Mouse (Mus musculus): ENCODE measurements at regions not wholly inside any gene's neighbourhood (a gene's known extent, or its start where the extent isn't known, plus 50 kb on each side); places are given as distances from the start of the nearest gene placed in this dataset.

- DNase-seq (ENCODE audit: low spot score) (no peak), ATAC-seq (ENCODE audit: low FRiP score, low TSS enrichment) (0 out of 2 replicates have a peak, but pooled peaks have one; percentile 35)
- H3K36me3 ChIP-seq (ENCODE audit: control insufficient read depth, insufficient read depth, low read length), result no peaks in the 10 kb centered on the region
- H3K9me3 ChIP-seq (ENCODE audit: control insufficient read depth, low read length), result no peaks in the 10 kb centered on the region
- H3K4me2 ChIP-seq (replicated peaks; ENCODE audit: low read depth), result no peak overlapping the region
- H3K27ac ChIP-seq (replicated peaks), result no peak overlapping the region
- WGBS, result 81% methylated on average over 6 of the region's 6 CpGs
- no peaks in the 10 kb centered on the region for H3K4me1 ChIP-seq (replicated peaks; ENCODE audit: control insufficient read depth, insufficient read depth)
- no peak for TF ChIP-seq EP300 (optimal IDR thresholded peaks at IDR 0.05)
- H3K4me3 ChIP-seq (ENCODE audit: low read depth, low read length), result no peak overlapping the region
- H3K27me3 ChIP-seq (ENCODE audit: control insufficient read depth, insufficient read depth, low read length), result no peaks in the 10 kb centered on the region
- no peak overlapping the region for H3K9ac ChIP-seq (ENCODE audit: low read length)
Measured at GRCm38 (mm10) chr6:118250006-118250405, 52.5 kb upstream of the Ret start.

All from stomach, postnatal 0 days (tissue).